Mouse (Mus musculus): ENCODE results near the gene Astn1.

- TF ChIP-seq BHLHE40 (IDR thresholded peaks at IDR 0.05; ENCODE audit: borderline replicate concordance, low read depth, low read length) (no peak), ZC3H11A (IDR thresholded peaks at IDR 0.05; ENCODE audit: low read depth, low read length) (no peak), POLR2A (IDR thresholded peaks at IDR 0.05; ENCODE audit: control insufficient read depth in 1 of 2, insufficient read depth in 1 of 2, low read depth in 1 of 2, low read length in 2 of 2, poor library complexity in 1 of 2) (no peak), HCFC1 (IDR thresholded peaks at IDR 0.05; ENCODE audit: low read depth, low read length) (no peak), CTCF (IDR thresholded peaks at IDR 0.05 in 2 of 3, conservative IDR thresholded peaks at IDR 0.05 in 1 of 3; ENCODE audit: control insufficient read depth in 1 of 3, insufficient read depth in 1 of 3, low read depth in 2 of 3, low read length in 3 of 3, poor library complexity in 1 of 3, severe bottlenecking in 1 of 3) (no peak), GATA1 (IDR thresholded peaks at IDR 0.05; ENCODE audit: low read depth, low read length) (no peak), RCOR1 (IDR thresholded peaks at IDR 0.05; ENCODE audit: low read depth, low read length) (no peak), ZNF384 (IDR thresholded peaks at IDR 0.05; ENCODE audit: low read depth, low read length) (no peak), MEF2A (IDR thresholded peaks at IDR 0.05; ENCODE audit: extremely low read depth, insufficient replicate concordance, low read depth, low read length, poor library complexity, severe bottlenecking) (no peak), TCF12 (IDR thresholded peaks at IDR 0.05; ENCODE audit: low read depth, low read length) (no peak), USF2 (IDR thresholded peaks at IDR 0.05; ENCODE audit: borderline replicate concordance in 1 of 2, insufficient read depth in 1 of 2, low read depth in 1 of 2, low read length in 2 of 2) (no peak), MAX (IDR thresholded peaks at IDR 0.05; ENCODE audit: low read length) (no peak), USF1 (IDR thresholded peaks at IDR 0.05; ENCODE audit: low read depth, low read length) (no peak)
Observed at GRCm38 (mm10) chr1:158489521-158490021, 127.5 kb downstream of the Astn1 start.

Measured in MEL (cell line).